Mouse (Mus musculus) heart, postnatal 0 days (tissue): ENCODE data around the gene Wdr45b.

Experiments used
- CTCF ChIP-seq: IDR thresholded peaks from 2 replicates; pipeline ENCODE4 v1.5.1; 2016; ENCODE audit warnings: antibody characterized with exemption, control low read depth, low read depth
- EP300 ChIP-seq: IDR thresholded peaks from 2 replicates; pipeline ENCODE4 v1.6.1; 2016; ENCODE audit warnings: antibody characterized with exemption, low read depth

DNA sequence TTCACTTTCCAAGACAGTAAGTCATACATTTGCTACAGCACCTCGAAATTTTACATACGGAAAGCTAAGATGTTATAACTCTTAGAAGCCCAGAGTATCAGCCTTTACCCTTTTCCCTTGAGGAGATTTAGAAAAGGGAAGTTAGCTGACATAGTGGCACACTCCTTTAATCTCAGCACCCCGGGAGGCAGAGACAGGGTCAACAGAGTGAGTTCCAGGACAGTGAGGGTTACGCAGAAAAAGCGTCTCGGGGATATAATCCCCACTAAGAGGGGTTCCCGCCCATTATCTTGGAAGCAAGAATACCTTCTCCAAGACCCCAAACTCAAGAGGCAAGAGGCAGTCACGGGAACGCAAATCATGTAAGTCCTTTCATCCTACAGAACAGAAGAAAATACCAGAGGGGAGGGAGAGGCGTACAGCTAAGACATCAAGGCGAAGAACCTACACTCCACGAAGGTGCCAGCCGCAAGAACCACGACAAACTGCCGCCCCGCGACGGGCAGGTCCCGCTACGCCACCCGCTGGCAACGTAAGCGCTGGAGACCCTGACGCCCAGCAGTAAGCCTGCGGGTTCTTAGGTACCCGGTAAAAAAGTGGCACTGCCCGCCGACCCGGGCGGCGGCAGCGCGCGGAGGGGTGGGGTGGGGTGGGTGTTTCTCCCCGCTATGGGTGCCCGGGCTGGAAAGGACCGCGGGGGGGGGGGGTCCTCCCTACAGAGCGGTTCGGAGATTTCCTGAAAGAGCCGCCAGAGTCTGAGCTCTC is 737 bp downstream of the Wdr45b start:
- TF ChIP-seq CTCF (no peak), EP300 (no peak)
